ENCODE assay signal across 9 mouse cellular contexts in genomic region chr2:9620303-9621244, GRCm38 (mm10).
DNase-seq lines count a peak whose midpoint lies in the region; ATAC-seq lines count a peak whose summit lies in the region.
"Had no signal": no experiment of that assay in that cellular context is flagged by ENCODE, and none has a peak within 500 bp of the region (broad histone marks: within the 10 kb centered on the region; RNA-seq: fewer than 3 reads in every experiment).

No protein-coding gene starts in this region.

- H3K9ac ChIP-seq in intestine, embryonic 15.5 days, result no peak overlapping the region
- H3K9ac ChIP-seq in neural tube, embryonic 14.5 days (replicated peaks; ENCODE audit: low read depth, low read length), result no peak overlapping the region
- H3K9ac ChIP-seq: liver, embryonic 14.5 days had no signal

- H3K4me1 ChIP-seq in intestine, embryonic 15.5 days (replicated peaks), result no peaks in the 10 kb centered on the region
- H3K4me1 ChIP-seq in neural tube, embryonic 14.5 days (ENCODE audit: control insufficient read depth, insufficient read depth, low read length), result no peaks in the 10 kb centered on the region

- H3K36me3 ChIP-seq in intestine, embryonic 15.5 days, result no peaks in the 10 kb centered on the region
- H3K36me3 ChIP-seq in neural tube, embryonic 14.5 days (ENCODE audit: control insufficient read depth, insufficient read depth, low read length), result no peaks in the 10 kb centered on the region

- H3K27me3 ChIP-seq in intestine, embryonic 15.5 days (replicated peaks), result no peaks in the 10 kb centered on the region
- no peaks in the 10 kb centered on the region for H3K27me3 ChIP-seq in neural tube, embryonic 14.5 days (ENCODE audit: control insufficient read depth, insufficient read depth, low read length)

- peak; percentile 85 for DNase-seq in MN1 (ENCODE audit: low spot score)
- DNase-seq in brain, adult 2 months (ENCODE audit: low read depth, low spot score), result peak; percentile 96
- DNase-seq in frontal cortex, postnatal 36 days (ENCODE audit: low spot score in 2 of 2), result peak; percentile 73 to 74
- peak; percentile 30 to 85 for DNase-seq in left cerebral cortex, adult 8-10 months (ENCODE audit: low spot score in 2 of 2)
- DNase-seq in spleen, postnatal 4 days (ENCODE audit: low spot score in 2 of 2), result no peak

- H3K9me3 ChIP-seq in intestine, embryonic 15.5 days, result no peaks in the 10 kb centered on the region
- H3K9me3 ChIP-seq in neural tube, embryonic 14.5 days (ENCODE audit: control insufficient read depth, low read length), result no peaks in the 10 kb centered on the region

- H3K27ac ChIP-seq in intestine, embryonic 15.5 days, result no peak overlapping the region
- no peak overlapping the region for H3K27ac ChIP-seq in neural tube, embryonic 14.5 days (ENCODE audit: low read depth, low read length)
- H3K27ac ChIP-seq: liver, embryonic 14.5 days had no signal

- peak; percentile 67; the same call in 1 of the 2 replicates for ATAC-seq in intestine, embryonic 15.5 days
- ATAC-seq in neural tube, embryonic 14.5 days (ENCODE audit: low read depth), result peak; percentile 96
- ATAC-seq in megakaryocyte, adult 5-6 weeks (ENCODE audit: poor library complexity, severe bottlenecking), result no peak

- WGBS in intestine, embryonic 15.5 days, result 49% methylated on average over 21 of the region's 21 CpGs
- 57% methylated on average over 21 of the region's 21 CpGs for WGBS in neural tube, embryonic 14.5 days

- H3K4me3 ChIP-seq in intestine, embryonic 15.5 days (replicated peaks), result no peak overlapping the region
- H3K4me3 ChIP-seq in neural tube, embryonic 14.5 days (ENCODE audit: low read depth, low read length), result no peak overlapping the region

- no peak overlapping the region for H3K4me2 ChIP-seq in intestine, embryonic 15.5 days (replicated peaks)
- no peak overlapping the region for H3K4me2 ChIP-seq in neural tube, embryonic 14.5 days (ENCODE audit: low read depth, low read length)

Comparison
In these comparisons a context has a peak if more than half of its experiments do, and no peak if none do; other contexts are left out.
1. DNase-seq: peak in MN1 (single experiment), brain, adult 2 months (single experiment), frontal cortex, postnatal 36 days (2 of 2) and left cerebral cortex, adult 8-10 months (2 of 2); none in spleen, postnatal 4 days (0 of 2).